Mouse (Mus musculus) heart, postnatal 0 days (tissue): ENCODE data around the gene Poc1b.

Experiments
- CTCF ChIP-seq: IDR thresholded peaks from 2 replicates; pipeline ENCODE4 v1.5.1; 2016; ENCODE audit warnings: antibody characterized with exemption, control low read depth, low read depth
- EP300 ChIP-seq: IDR thresholded peaks from 2 replicates; pipeline ENCODE4 v1.6.1; 2016; ENCODE audit warnings: antibody characterized with exemption, low read depth

- peak; percentile 63 for TF ChIP-seq CTCF
- no peak for TF ChIP-seq EP300
Measured at GRCm38 (mm10) chr10:99164871-99165477, 58.1 kb downstream of the Poc1b start.
